Mouse (Mus musculus) forebrain, postnatal 0 days (tissue): ENCODE results near the gene Chmp2a. TPM values are rescaled to one million over a fixed set of nuclear protein-coding genes. Genes with fewer than 3 reads are reported as not detected.

Experiments used
- ATAC-seq: fragments of 200-750 bp; cut with Nextera tagmentation; 2 replicates; pipeline ENCODE4 v1.8.0; 2017; ENCODE audit warnings: mild to moderate bottlenecking, moderate library complexity
- DNase-seq: peaks from one replicate; pipeline ENCODE4 v3.0.0-alpha.2; 2015
- H3K27ac ChIP-seq: fragments of 300-500 bp; sonication (generic); 2 replicates; pipeline ENCODE4 v1.5.1; 2014; ENCODE audit warnings: low read depth, mild to moderate bottlenecking, antibody characterized with exemption, low read length, moderate library complexity, mixed read lengths
- H3K27me3 ChIP-seq: fragments of 300-500 bp; sonication (generic); 2 replicates; pipeline ENCODE4 v1.6.1; 2014; ENCODE audit warnings: mild to moderate bottlenecking, low read length, mixed read lengths; ENCODE audit not compliant: insufficient read depth
- H3K36me3 ChIP-seq: fragments of 300-500 bp; sonication (generic); 2 replicates; pipeline ENCODE4 v1.6.1; 2014; ENCODE audit warnings: mild to moderate bottlenecking, moderate library complexity; ENCODE audit not compliant: insufficient read depth
- H3K4me1 ChIP-seq: fragments of 300-500 bp; sonication (generic); 2 replicates; pipeline ENCODE4 v1.6.1; 2014; ENCODE audit warnings: antibody characterized with exemption; ENCODE audit not compliant: insufficient read depth
- H3K4me2 ChIP-seq: fragments of 300-500 bp; sonication (generic); 2 replicates; pipeline ENCODE4 v1.6.1; 2014; ENCODE audit warnings: low read depth, mild to moderate bottlenecking, moderate library complexity
- H3K4me3 ChIP-seq: fragments of 300-500 bp; sonication (generic); 2 replicates; pipeline ENCODE4 v1.5.1; 2014; ENCODE audit warnings: low read depth, low read length, mixed read lengths
- H3K9ac ChIP-seq: fragments of 300-500 bp; sonication (generic); 2 replicates; pipeline ENCODE4 v1.6.1; 2014; ENCODE audit warnings: mild to moderate bottlenecking
- H3K9me3 ChIP-seq: fragments of 300-500 bp; sonication (generic); 2 replicates; pipeline ENCODE4 v1.6.1; 2016; ENCODE audit warnings: low read length
- CTCF ChIP-seq: sonication (generic); IDR thresholded peaks from 2 replicates; pipeline ENCODE4 v1.5.1; 2016; ENCODE audit warnings: antibody characterized with exemption, control low read depth, low read depth
- WGBS: fragments of 180-500 bp; shearing (Covaris S2); extraction: QIAGEN DNeasy Blood & Tissue Kit; methylation state at CpG from one replicate; pipeline ENCODE4 v1.1.7; 2014; 5-methylcytosine and 5-hydroxymethylcytosine counted together
- polyA plus RNA-seq: library from polyadenylated mRNA; unstranded; fragments of >200 nt; fragmentation: Nextera tagmentation; extraction: Ambion mirVana; gene quantifications from 2 replicates; pipeline ENCODE4 v1.2.1, GENCODE M21; 2015
- total RNA-seq: library from RNA; depleted of rRNA; stranded (reverse); fragments of >200 nt; gene quantifications from 2 replicates; pipeline ENCODE4 v1.2.3, GENCODE M21; 2014

Gene Chmp2a
- total and polyA plus RNA-seq, 2 experiments from 2014 or later: 131 to 210 TPM

DNA sequence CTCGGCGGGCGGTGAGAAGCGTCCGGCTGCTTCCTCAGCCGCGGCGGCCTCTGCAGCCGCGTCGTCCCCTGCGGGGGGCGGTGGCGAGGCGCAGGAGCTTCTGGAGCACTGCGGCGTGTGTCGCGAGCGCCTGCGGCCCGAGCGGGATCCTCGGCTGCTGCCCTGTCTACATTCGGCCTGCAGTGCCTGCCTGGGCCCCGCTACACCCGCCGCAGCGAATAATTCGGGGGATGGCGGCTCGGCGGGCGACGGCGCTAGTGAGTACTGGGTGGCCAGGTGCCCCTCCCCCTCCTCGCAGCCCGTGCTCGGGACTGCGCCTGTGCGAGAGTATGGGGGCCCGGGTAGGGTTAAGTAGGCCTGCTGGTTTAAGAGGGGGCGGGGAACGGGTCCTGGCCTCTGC is 9.8 kb downstream of the Chmp2a start:
- Histone ChIP-seq H3K27ac (peak overlapping the region; percentile 99), H3K4me1 (peaks cover 11% of the 10 kb centered on the region), H3K4me3 (peak overlapping the region; percentile 89), H3K4me2 (peak overlapping the region; percentile 95), H3K27me3 (no peaks in the 10 kb centered on the region), H3K9me3 (no peaks in the 10 kb centered on the region), H3K36me3 (peaks cover 38% of the 10 kb centered on the region), H3K9ac (peak overlapping the region; percentile 82)
- peak; percentile 56 for TF ChIP-seq CTCF
- DNase-seq: peak; percentile 84
- WGBS: 2% methylated on average over 44 of the region's 44 CpGs
- peak; percentile 55 for ATAC-seq

DNA sequence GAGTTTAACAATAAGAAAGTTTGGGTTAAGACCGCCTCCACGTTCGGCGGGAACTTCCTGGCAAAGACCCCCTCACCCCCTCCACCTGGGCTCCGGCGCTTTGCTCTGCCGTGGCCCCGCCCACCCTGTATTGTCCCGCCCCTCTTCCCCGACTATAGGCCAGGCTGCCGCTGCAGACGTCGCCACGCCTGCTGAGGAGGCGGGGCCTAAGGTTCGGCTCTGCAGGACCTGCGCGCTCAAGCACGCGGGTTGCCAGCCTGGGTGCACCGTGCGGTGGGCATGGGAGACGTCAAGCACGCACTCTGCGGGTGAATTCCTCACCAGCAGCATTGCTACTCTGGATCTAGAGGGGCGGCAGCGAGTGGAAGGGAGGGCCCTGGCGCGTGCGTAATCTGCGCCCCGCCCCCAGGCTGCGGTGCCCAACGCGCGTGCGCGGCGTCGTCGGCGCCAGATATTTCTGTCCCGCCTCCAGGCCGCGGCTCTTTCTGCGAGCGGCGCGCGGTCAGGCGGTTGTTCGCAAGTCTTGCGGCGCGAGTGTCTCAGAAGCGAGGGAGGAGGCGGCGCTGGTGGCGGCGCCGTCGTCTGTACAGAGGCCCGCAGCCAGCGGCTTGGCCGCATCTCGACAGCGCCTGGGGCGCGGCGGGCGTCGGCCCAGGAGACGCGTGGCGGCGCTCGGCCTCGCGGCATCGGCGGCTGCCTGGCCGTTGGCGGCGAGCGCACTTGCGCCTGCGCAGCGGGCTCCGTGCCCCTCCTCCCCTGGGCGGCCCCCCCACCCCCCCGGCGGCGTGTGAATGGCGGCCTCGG is 10.5 kb downstream of the Chmp2a start:
- Histone ChIP-seq H3K4me1 (peaks cover 11% of the 10 kb centered on the region), H3K9me3 (no peaks in the 10 kb centered on the region), H3K4me3 (peak overlapping the region; percentile 89), H3K4me2 (peak overlapping the region; percentile 95), H3K9ac (peak overlapping the region; percentile 82), H3K27me3 (no peaks in the 10 kb centered on the region), H3K36me3 (peaks cover 31% of the 10 kb centered on the region), H3K27ac (peak overlapping the region; percentile 99)
- DNase-seq (peak; percentile 98), ATAC-seq (peak; percentile 92)
- WGBS: 3% methylated on average over 92 of the region's 95 CpGs
- TF ChIP-seq CTCF: peak; percentile 50

DNA sequence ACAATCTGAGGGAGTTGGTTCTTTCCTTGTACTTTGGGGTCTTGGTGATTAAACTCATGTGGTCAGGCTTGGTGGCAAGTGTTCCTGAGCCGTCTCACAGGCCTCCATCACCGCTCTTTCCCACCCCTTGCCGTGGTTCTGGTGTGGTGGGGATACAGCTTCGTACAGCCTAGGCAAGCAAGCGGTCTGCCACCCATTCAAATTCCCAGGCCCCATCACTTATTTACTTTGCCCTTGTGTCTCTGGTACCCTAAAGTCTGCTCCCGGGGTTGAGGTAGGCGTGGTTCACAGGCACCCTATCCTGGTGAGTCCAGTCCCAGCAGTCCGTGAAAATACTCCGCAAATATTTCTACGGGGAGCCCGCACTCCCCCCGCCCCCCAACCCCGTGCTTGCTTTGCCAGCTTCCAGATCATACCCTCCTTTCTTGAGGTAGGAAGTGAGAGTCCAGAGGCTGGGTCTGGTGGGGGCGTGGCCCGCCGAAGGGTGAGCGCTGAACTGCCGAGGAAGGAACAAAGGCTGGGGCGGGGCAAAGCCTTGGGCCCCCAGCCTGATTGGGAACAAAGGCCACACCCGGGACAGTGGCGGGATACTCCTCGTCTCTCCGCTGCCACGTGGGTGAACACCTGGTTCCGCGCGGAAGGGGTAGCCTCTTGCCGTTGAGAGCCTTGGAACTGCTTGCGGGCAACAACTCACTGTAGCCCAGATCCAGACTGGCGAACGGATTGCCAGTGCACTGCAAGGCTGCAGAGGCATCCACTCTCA is 11.7 kb downstream of the Chmp2a start:
- H3K27me3 ChIP-seq: no peaks in the 10 kb centered on the region
- peak overlapping the region; percentile 89 for H3K4me3 ChIP-seq
- H3K36me3 ChIP-seq: peaks cover 19% of the 10 kb centered on the region
- TF ChIP-seq CTCF: no peak
- H3K4me2 ChIP-seq: peak overlapping the region; percentile 95
- 3% methylated on average over 31 of the region's 31 CpGs for WGBS
- DNase-seq (peak; percentile 69), ATAC-seq (0 out of 2 replicates have a peak, but pooled peaks have one; percentile 1)
- H3K9me3 ChIP-seq: no peaks in the 10 kb centered on the region
- H3K27ac ChIP-seq: peak overlapping the region; percentile 99
- H3K9ac ChIP-seq: peak overlapping the region; percentile 82
- H3K4me1 ChIP-seq: peaks cover 11% of the 10 kb centered on the region

GRCm38 (mm10) chr7:13015217-13015616 is 19.4 kb downstream of the Chmp2a start:
- Histone ChIP-seq H3K9ac (no peak overlapping the region), H3K4me3 (no peak overlapping the region), H3K27ac (no peak overlapping the region), H3K27me3 (no peaks in the 10 kb centered on the region), H3K9me3 (no peaks in the 10 kb centered on the region), H3K4me2 (no peak overlapping the region), H3K4me1 (0 out of 2 replicates have a peak, but pooled peaks cover 5% of the 10 kb centered on the region), H3K36me3 (no peaks in the 10 kb centered on the region)
- no peak for TF ChIP-seq CTCF
- WGBS: 86% methylated on average over 1 of the region's 1 CpGs
- ATAC-seq (no peak), DNase-seq (no peak)

- no peaks in the 10 kb centered on the region for H3K36me3 ChIP-seq
- H3K9ac ChIP-seq: no peak overlapping the region
- H3K4me1 ChIP-seq: 0 out of 2 replicates have a peak, but pooled peaks cover 6% of the 10 kb centered on the region
- H3K4me2 ChIP-seq: no peak overlapping the region
- 40% methylated on average over 6 of the region's 6 CpGs for WGBS
- H3K27me3 ChIP-seq: no peaks in the 10 kb centered on the region
- no peak for TF ChIP-seq CTCF
- H3K27ac ChIP-seq: no peak overlapping the region
- H3K9me3 ChIP-seq: no peaks in the 10 kb centered on the region
- no peak overlapping the region for H3K4me3 ChIP-seq
- no peak for ATAC-seq
- DNase-seq: no peak
These were observed 20.2 kb downstream of the Chmp2a start for GRCm38 (mm10) chr7:13014275-13014839.

- Histone ChIP-seq H3K27me3 (no peaks in the 10 kb centered on the region), H3K36me3 (no peaks in the 10 kb centered on the region), H3K4me1 (0 out of 2 replicates have a peak, but pooled peaks cover 6% of the 10 kb centered on the region), H3K27ac (no peak overlapping the region), H3K4me3 (no peak overlapping the region), H3K9ac (no peak overlapping the region), H3K9me3 (no peaks in the 10 kb centered on the region), H3K4me2 (no peak overlapping the region)
- TF ChIP-seq CTCF: no peak
- WGBS: 67% methylated on average over 4 of the region's 4 CpGs
- ATAC-seq: no peak
- DNase-seq: no peak
These were observed 20.9 kb downstream of the Chmp2a start for GRCm38 (mm10) chr7:13013671-13014070.
